Mouse (Mus musculus) MEL (cell line): ENCODE results near the gene Doc2g. TPM values are rescaled to one million over a fixed set of nuclear protein-coding genes. Genes with fewer than 3 reads are reported as not detected.

Source experiments
- DNase-seq: peaks from one replicate; pipeline ENCODE4 v3.0.0; 2011; ENCODE audit warnings: low read depth, low spot score
- H3K27ac ChIP-seq: 2 replicates; pipeline ENCODE4 v1.5.1; 2012; ENCODE audit warnings: low read depth, mild to moderate bottlenecking, control low read depth, low read length, moderate library complexity; ENCODE audit not compliant: control insufficient read depth
- H3K27me3 ChIP-seq, 2 experiments: fragments of 150-350 bp in 1 of 2; sonication (generic) in 1 of 2; 2 replicates each; pipeline ENCODE4 v1.6.1; 2012; ENCODE audit warnings: low read length in 2 of 2, mild to moderate bottlenecking in 2 of 2, improper control_type of control experiment in 1 of 2, moderate library complexity in 1 of 2; ENCODE audit not compliant: insufficient read depth in 2 of 2, control insufficient read depth in 1 of 2
- H3K36me3 ChIP-seq, 2 experiments: 2 replicates each; pipeline ENCODE4 v1.6.1; 2012 to 2014; ENCODE audit warnings: low read length in 2 of 2, improper control_type of control experiment in 1 of 2, inconsistent platforms in 1 of 2, mild to moderate bottlenecking in 1 of 2; ENCODE audit not compliant: insufficient read depth in 2 of 2, control insufficient read depth in 1 of 2
- H3K4me1 ChIP-seq, 2 experiments: fragments of 150-350 bp in 1 of 2; sonication (generic) in 1 of 2; 2 replicates each; pipeline ENCODE4 v1.6.1; 2012; ENCODE audit warnings: low read length in 2 of 2, improper control_type of control experiment in 1 of 2, mild to moderate bottlenecking in 1 of 2; ENCODE audit not compliant: insufficient read depth in 2 of 2, control insufficient read depth in 1 of 2
- H3K4me3 ChIP-seq, 2 experiments: fragments of 150-350 bp in 1 of 2; sonication (generic) in 1 of 2; 2 replicates each; pipeline ENCODE4 v1.5.1; 2012; ENCODE audit warnings: low read depth in 2 of 2, low read length in 2 of 2, mild to moderate bottlenecking in 2 of 2, moderate library complexity in 2 of 2, control low read depth in 1 of 2, improper control_type of control experiment in 1 of 2; ENCODE audit not compliant: control insufficient read depth in 1 of 2, insufficient read depth in 1 of 2
- H3K79me2 ChIP-seq: 2 replicates; pipeline ENCODE4 v1.6.1; 2012; ENCODE audit warnings: mild to moderate bottlenecking, low read length, moderate library complexity; ENCODE audit not compliant: control insufficient read depth, poor library complexity, insufficient read depth
- H3K9ac ChIP-seq: 2 replicates; pipeline ENCODE4 v1.6.1; 2012; ENCODE audit warnings: low read depth, mild to moderate bottlenecking, control low read depth, low read length, moderate library complexity; ENCODE audit not compliant: control insufficient read depth, poor library complexity, severe bottlenecking
- H3K9me3 ChIP-seq: fragments of 150-350 bp; sonication (generic); replicated peaks from 2 replicates; pipeline ENCODE4 v1.6.1; 2012; ENCODE audit warnings: mild to moderate bottlenecking, low read length, improper control_type of control experiment, moderate library complexity; ENCODE audit not compliant: insufficient read depth
- BHLHE40 ChIP-seq: IDR thresholded peaks from 2 replicates; pipeline ENCODE4 v1.6.1; 2012; ENCODE audit warnings: low read depth, mild to moderate bottlenecking, inconsistent platforms, low read length, improper control_type of control experiment, borderline replicate concordance
- CHD1 ChIP-seq: IDR thresholded peaks from 2 replicates; pipeline ENCODE4 v1.6.1; 2012; ENCODE audit warnings: low read depth, mild to moderate bottlenecking, inconsistent platforms, low read length, improper control_type of control experiment
- CHD2 ChIP-seq: IDR thresholded peaks from 2 replicates; pipeline ENCODE4 v1.6.1; 2011; ENCODE audit warnings: low read length, improper control_type of control experiment
- CTCF ChIP-seq, 3 experiments: IDR thresholded peaks in 2 of 3; conservative IDR thresholded peaks in 1 of 3; 2 replicates each; pipeline ENCODE4 v1.5.1; 2011 to 2012; ENCODE audit warnings: low read length in 3 of 3, low read depth in 2 of 3, mild to moderate bottlenecking in 2 of 3, improper control_type of control experiment in 1 of 3, inconsistent platforms in 1 of 3, mixed read lengths in 1 of 3, moderate library complexity in 1 of 3; ENCODE audit not compliant: control insufficient read depth in 1 of 3, insufficient read depth in 1 of 3, poor library complexity in 1 of 3, severe bottlenecking in 1 of 3
- E2F4 ChIP-seq: IDR thresholded peaks from 2 replicates; pipeline ENCODE4 v1.6.1; 2011; ENCODE audit warnings: low read depth, low read length, improper control_type of control experiment, borderline replicate concordance
- GABPA ChIP-seq: IDR thresholded peaks from 2 replicates; pipeline ENCODE4 v1.6.1; 2012; ENCODE audit warnings: low read depth, mild to moderate bottlenecking, inconsistent platforms, low read length, improper control_type of control experiment, moderate library complexity
- GATA1 ChIP-seq: IDR thresholded peaks from 2 replicates; pipeline ENCODE4 v1.6.1; 2011; ENCODE audit warnings: low read depth, low read length, improper control_type of control experiment
- HCFC1 ChIP-seq: IDR thresholded peaks from 2 replicates; pipeline ENCODE4 v1.6.1; 2012; ENCODE audit warnings: low read depth, mild to moderate bottlenecking, inconsistent platforms, low read length, improper control_type of control experiment, moderate library complexity
- JUND ChIP-seq: IDR thresholded peaks from 2 replicates; pipeline ENCODE4 v1.6.1; 2011; ENCODE audit warnings: low read depth, mild to moderate bottlenecking, improper control_type of control experiment, low read length
- MAFK ChIP-seq: IDR thresholded peaks from 2 replicates; pipeline ENCODE4 v1.6.1; 2011; ENCODE audit warnings: low read depth, mild to moderate bottlenecking, low read length, improper control_type of control experiment, borderline replicate concordance
- MAZ ChIP-seq: IDR thresholded peaks from 2 replicates; pipeline ENCODE4 v1.6.1; 2012; ENCODE audit warnings: low read depth, mild to moderate bottlenecking, inconsistent platforms, low read length, improper control_type of control experiment
- MXI1 ChIP-seq: IDR thresholded peaks from 2 replicates; pipeline ENCODE4 v1.6.1; 2011; ENCODE audit warnings: mild to moderate bottlenecking, low read depth, low read length, improper control_type of control experiment
- MYB ChIP-seq: IDR thresholded peaks from 2 replicates; pipeline ENCODE4 v1.6.1; 2011; ENCODE audit warnings: mild to moderate bottlenecking, low read depth, low read length, improper control_type of control experiment
- MYC ChIP-seq: IDR thresholded peaks from 2 replicates; pipeline ENCODE4 v1.6.1; 2011; ENCODE audit warnings: low read depth, mild to moderate bottlenecking, low read length, improper control_type of control experiment, moderate library complexity
- NELFE ChIP-seq: IDR thresholded peaks from 2 replicates; pipeline ENCODE4 v1.6.1; 2011; ENCODE audit warnings: low read depth, low read length, improper control_type of control experiment
- POLR2A ChIP-seq, 2 experiments: IDR thresholded peaks; 2 replicates each; pipeline ENCODE4 v1.6.1; 2011 to 2012; ENCODE audit warnings: low read length in 2 of 2, mild to moderate bottlenecking in 2 of 2, control low read depth in 1 of 2, improper control_type of control experiment in 1 of 2, low read depth in 1 of 2, moderate library complexity in 1 of 2; ENCODE audit not compliant: control insufficient read depth in 1 of 2, insufficient read depth in 1 of 2, poor library complexity in 1 of 2
- POLR2AphosphoS2 ChIP-seq: IDR thresholded peaks from 2 replicates; pipeline ENCODE4 v1.6.1; 2011; ENCODE audit warnings: low read length, improper control_type of control experiment
- POLR2AphosphoS5 ChIP-seq: IDR thresholded peaks from 2 replicates; pipeline ENCODE4 v1.6.1; 2012; ENCODE audit warnings: low read depth, borderline replicate concordance, mild to moderate bottlenecking, inconsistent platforms, low read length, moderate library complexity, mixed read lengths
- RAD21 ChIP-seq: IDR thresholded peaks from 2 replicates; pipeline ENCODE4 v1.6.1; 2011; ENCODE audit warnings: mild to moderate bottlenecking, low read depth, low read length, improper control_type of control experiment
- RCOR1 ChIP-seq: IDR thresholded peaks from 2 replicates; pipeline ENCODE4 v1.6.1; 2012; ENCODE audit warnings: low read depth, mild to moderate bottlenecking, inconsistent platforms, low read length, improper control_type of control experiment
- SMC3 ChIP-seq: IDR thresholded peaks from 2 replicates; pipeline ENCODE4 v1.6.1; 2011; ENCODE audit warnings: low read depth, low read length, improper control_type of control experiment
- TBP ChIP-seq: IDR thresholded peaks from 2 replicates; pipeline ENCODE4 v1.8.0; 2011; ENCODE audit warnings: low read depth, low read length, improper control_type of control experiment
- TCF12 ChIP-seq: IDR thresholded peaks from 2 replicates; pipeline ENCODE4 v1.6.1; 2014; ENCODE audit warnings: low read depth, mild to moderate bottlenecking, inconsistent platforms, low read length, improper control_type of control experiment, moderate library complexity
- UBTF ChIP-seq: IDR thresholded peaks from 2 replicates; pipeline ENCODE4 v1.6.1; 2012; ENCODE audit warnings: low read depth, mild to moderate bottlenecking, inconsistent platforms, low read length, improper control_type of control experiment, moderate library complexity, borderline replicate concordance; ENCODE audit not compliant: insufficient read depth
- USF1 ChIP-seq: IDR thresholded peaks from 2 replicates; pipeline ENCODE4 v1.6.1; 2014; ENCODE audit warnings: low read depth, mild to moderate bottlenecking, inconsistent platforms, low read length, improper control_type of control experiment, moderate library complexity
- USF2 ChIP-seq, 2 experiments: IDR thresholded peaks; 2 replicates each; pipeline ENCODE4 v1.6.1; 2011 to 2012; ENCODE audit warnings: improper control_type of control experiment in 2 of 2, low read length in 2 of 2, borderline replicate concordance in 1 of 2, inconsistent platforms in 1 of 2, low read depth in 1 of 2, mild to moderate bottlenecking in 1 of 2; ENCODE audit not compliant: insufficient read depth in 1 of 2
- ZC3H11A ChIP-seq: IDR thresholded peaks from 2 replicates; pipeline ENCODE4 v1.6.1; 2012; ENCODE audit warnings: low read depth, mild to moderate bottlenecking, inconsistent platforms, low read length, improper control_type of control experiment
- ZKSCAN1 ChIP-seq: IDR thresholded peaks from 2 replicates; pipeline ENCODE4 v1.6.1; 2012; ENCODE audit warnings: low read depth, mild to moderate bottlenecking, inconsistent platforms, low read length, improper control_type of control experiment, moderate library complexity
- ZMIZ1 ChIP-seq: IDR thresholded peaks from 2 replicates; pipeline ENCODE4 v1.6.1; 2012; ENCODE audit warnings: low read depth, mild to moderate bottlenecking, inconsistent platforms, low read length, improper control_type of control experiment, moderate library complexity
- ZNF384 ChIP-seq: IDR thresholded peaks from 2 replicates; pipeline ENCODE4 v1.6.1; 2012; ENCODE audit warnings: low read depth, mild to moderate bottlenecking, inconsistent platforms, low read length, improper control_type of control experiment
- polyA plus RNA-seq, 2 experiments: library from polyadenylated mRNA; stranded (reverse) in 1 of 2; unstranded in 1 of 2; fragments of >175 nt in 1 of 2; fragments of >200 nt in 1 of 2; gene quantifications; 2 replicates each; pipeline versions ENCODE4 v1.2.1 to v1.2.4; 2012; ENCODE audit warnings: low replicate concordance in 2 of 2, low read depth in 1 of 2; ENCODE audit not compliant: insufficient read length in 2 of 2, insufficient read depth in 1 of 2, missing spikeins in 1 of 2
- total RNA-seq: library from RNA; depleted of rRNA; stranded (reverse); fragments of 300-350 nt; gene quantifications from 2 replicates; pipeline ENCODE4 v1.2.3, GENCODE M21; 2012

Doc2g gene
- total and polyA plus RNA-seq, 3 experiments = 9.9 to 16.0 TPM; not detected in 1

GRCm38 (mm10) chr19:3991966-3992365 lies 11.1 kb upstream of the Doc2g start:
- Histone ChIP-seq H3K36me3 (no peaks in the 10 kb centered on the region), H3K27me3 (peaks cover 3 to 8% of the 10 kb centered on the region in 2 experiments), H3K9me3 (no peaks in the 10 kb centered on the region), H3K27ac (no peak overlapping the region), H3K4me1 (peaks cover 0 to 2% of the 10 kb centered on the region in 2 experiments; a peak in 2 of 4 replicates), H3K9ac (no peak overlapping the region), H3K79me2 (no peaks in the 10 kb centered on the region), H3K4me3 (no peak overlapping the region)
- no peak for DNase-seq
- TF ChIP-seq JUND = no peak
- no peak for TF ChIP-seq TCF12
- no peak for TF ChIP-seq CHD1
- no peak for TF ChIP-seq E2F4
- TF ChIP-seq GATA1 = no peak
- TF ChIP-seq UBTF = no peak
- no peak for TF ChIP-seq TBP
- no peak for TF ChIP-seq ZNF384
- TF ChIP-seq ZMIZ1 = no peak
- TF ChIP-seq BHLHE40 = no peak
- TF ChIP-seq POLR2AphosphoS5 = no peak
- no peak for TF ChIP-seq ZC3H11A
- TF ChIP-seq HCFC1 = no peak
- TF ChIP-seq USF2 (IDR thresholded peaks at IDR 0.05; ENCODE audit: borderline replicate concordance in 1 of 2, insufficient read depth in 1 of 2, low read depth in 1 of 2, low read length in 2 of 2) = no peak
- no peak for TF ChIP-seq SMC3
- TF ChIP-seq CTCF (IDR thresholded peaks at IDR 0.05 in 2 of 3, conservative IDR thresholded peaks at IDR 0.05 in 1 of 3; ENCODE audit: control insufficient read depth in 1 of 3, insufficient read depth in 1 of 3, low read depth in 2 of 3, low read length in 3 of 3, poor library complexity in 1 of 3, severe bottlenecking in 1 of 3) = no peak
- no peak for TF ChIP-seq MAFK
- TF ChIP-seq RCOR1 = no peak
- no peak for TF ChIP-seq POLR2AphosphoS2
- no peak for TF ChIP-seq ZKSCAN1
- TF ChIP-seq, all 39 proteins: peak for 0

GRCm38 (mm10) chr19:3992416-3992815 lies 10.7 kb upstream of the Doc2g start, which contains the start of gene Tbx10:
TSS of gene Tbx10 (plus strand) at chr19:3992752.
- no peak for DNase-seq
- TF ChIP-seq USF1 = no peak
- no peak for TF ChIP-seq TBP
- no peak for TF ChIP-seq RCOR1
- no peak for TF ChIP-seq POLR2A (IDR thresholded peaks at IDR 0.05; ENCODE audit: control insufficient read depth in 1 of 2, insufficient read depth in 1 of 2, low read depth in 1 of 2, low read length in 2 of 2, poor library complexity in 1 of 2)
- no peak for TF ChIP-seq MXI1
- TF ChIP-seq MYC = no peak
- TF ChIP-seq HCFC1 = no peak
- no peak for TF ChIP-seq JUND
- TF ChIP-seq MAFK = no peak
- TF ChIP-seq MAZ = no peak
- TF ChIP-seq MYB = no peak
- TF ChIP-seq RAD21 = no peak
- TF ChIP-seq CHD2 = no peak
- no peak for TF ChIP-seq NELFE
- no peak for TF ChIP-seq POLR2AphosphoS2
- TF ChIP-seq GABPA = no peak
- no peak for TF ChIP-seq GATA1
- TF ChIP-seq, all 39 proteins: peak for 0
- Histone ChIP-seq H3K9ac (no peak within 1 kb of the TSS), H3K36me3 (no peaks in the 10 kb centered on the region), H3K79me2 (no peaks in the 10 kb centered on the region), H3K27me3 (peaks cover 3 to 8% of the 10 kb centered on the region in 2 experiments), H3K9me3 (no peaks in the 10 kb centered on the region), H3K4me3 (no peak within 1 kb of the TSS), H3K27ac (no peak within 1 kb of the TSS), H3K4me1 (no peaks in the 10 kb centered on the region)
